Mouse (Mus musculus) myocyte (in vitro differentiated cells): ENCODE results near the gene Urah.

Experiments
- E2F4 ChIP-seq: IDR thresholded peaks from one replicate; pipeline ENCODE4 v1.6.1; 2011; ENCODE audit warnings: mild to moderate bottlenecking, control low read depth, moderate library complexity; ENCODE audit not compliant: insufficient read depth
- MYOD1 ChIP-seq, 3 experiments: IDR thresholded peaks; one replicate each; pipeline ENCODE4 v1.6.1; 2011; ENCODE audit warnings: control low read depth in 2 of 3, low read depth in 2 of 3, mild to moderate bottlenecking in 2 of 3, moderate library complexity in 1 of 3; ENCODE audit not compliant: insufficient read length in 2 of 3, control insufficient read depth in 1 of 3
- MYOG ChIP-seq, 3 experiments: IDR thresholded peaks; one replicate each; pipeline ENCODE4 v1.6.1; 2011; ENCODE audit warnings: control low read depth in 2 of 3, low read depth in 2 of 3, mild to moderate bottlenecking in 2 of 3; ENCODE audit not compliant: insufficient read length in 2 of 3, control insufficient read depth in 1 of 3, insufficient read depth in 1 of 3
- POLR2A ChIP-seq: IDR thresholded peaks from one replicate; pipeline ENCODE4 v1.6.1; 2011; ENCODE audit warnings: low read depth, mild to moderate bottlenecking, control low read depth, moderate library complexity; ENCODE audit not compliant: insufficient read length
- POLR2AphosphoS2 ChIP-seq: IDR thresholded peaks from one replicate; pipeline ENCODE4 v1.6.1; 2011; ENCODE audit warnings: low read depth, control low read depth; ENCODE audit not compliant: insufficient read length
- TCF12 ChIP-seq: IDR thresholded peaks from one replicate; pipeline ENCODE4 v1.6.1; 2011; ENCODE audit warnings: mild to moderate bottlenecking, control low read depth; ENCODE audit not compliant: poor library complexity, insufficient read depth, severe bottlenecking
- TCF3 ChIP-seq: IDR thresholded peaks from one replicate; pipeline ENCODE4 v1.6.1; 2011; ENCODE audit warnings: low read depth, control low read depth; ENCODE audit not compliant: insufficient read length
- USF1 ChIP-seq: IDR thresholded peaks from one replicate; pipeline ENCODE4 v1.6.1; 2011; ENCODE audit warnings: low read depth, mild to moderate bottlenecking, control low read depth, moderate library complexity

- TF ChIP-seq POLR2A (no peak), MYOD1 (IDR thresholded peaks at IDR 0.05; ENCODE audit: control insufficient read depth in 1 of 3, insufficient read length in 2 of 3, low read depth in 2 of 3) (no peak), TCF12 (no peak), TCF3 (no peak), POLR2AphosphoS2 (no peak), MYOG (IDR thresholded peaks at IDR 0.05; ENCODE audit: control insufficient read depth in 1 of 3, insufficient read depth in 1 of 3, insufficient read length in 2 of 3, low read depth in 2 of 3) (no peak), USF1 (no peak), E2F4 (no peak)
These were observed 13.8 kb downstream of the Urah start for GRCm38 (mm10) chr7:140848591-140848990.
